Mouse (Mus musculus): Measurements from ENCODE around the gene Peg10. TPM values are rescaled to one million over a fixed set of nuclear protein-coding genes. Genes with fewer than 3 reads are reported as not detected.

Peg10 gene
- polyA plus RNA-seq, 1 experiment from 2014 or later = 7.9 TPM

DNA sequence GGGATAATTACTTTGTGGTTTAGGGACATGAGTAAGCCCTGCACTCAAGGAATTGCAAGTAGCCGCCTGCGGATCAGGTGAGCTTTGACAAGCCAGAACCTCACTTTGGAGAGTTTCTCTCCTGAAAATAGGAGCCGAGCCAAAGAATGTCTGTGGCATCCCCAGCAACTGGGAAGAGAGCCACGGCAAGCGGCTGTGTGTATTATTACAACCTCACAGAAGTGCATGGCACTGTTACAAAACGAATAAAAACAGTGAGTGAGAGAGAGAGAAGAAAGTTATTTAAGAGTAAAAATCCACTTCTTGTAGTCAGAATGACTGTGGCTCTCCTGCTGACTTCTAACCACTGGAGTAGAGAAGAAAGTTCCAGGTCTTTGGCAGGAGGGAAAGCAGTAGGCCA lies 6.6 kb upstream of the Peg10 start:
- Histone ChIP-seq H3K4me3 (ENCODE audit: low read length) (no peak overlapping the region), H3K27ac (ENCODE audit: low read depth, low read length) (no peak overlapping the region), H3K9ac (ENCODE audit: low read depth, low read length) (no peak overlapping the region), H3K4me1 (ENCODE audit: control insufficient read depth, insufficient read depth, low read length) (peaks cover 6% of the 10 kb centered on the region; the same call in 1 of the 2 replicates), H3K4me2 (replicated peaks; ENCODE audit: low read depth, low read length) (no peak overlapping the region), H3K27me3 (ENCODE audit: control insufficient read depth, insufficient read depth, low read length) (peaks cover 3% of the 10 kb centered on the region; the same call in 1 of the 2 replicates), H3K9me3 (ENCODE audit: control insufficient read depth, low read length) (no peaks in the 10 kb centered on the region), H3K36me3 (ENCODE audit: control insufficient read depth, insufficient read depth, low read length) (no peaks in the 10 kb centered on the region)
- 46% methylated on average over 6 of the region's 6 CpGs for WGBS
- ATAC-seq (ENCODE audit: low FRiP score, low TSS enrichment) = no peak

DNA sequence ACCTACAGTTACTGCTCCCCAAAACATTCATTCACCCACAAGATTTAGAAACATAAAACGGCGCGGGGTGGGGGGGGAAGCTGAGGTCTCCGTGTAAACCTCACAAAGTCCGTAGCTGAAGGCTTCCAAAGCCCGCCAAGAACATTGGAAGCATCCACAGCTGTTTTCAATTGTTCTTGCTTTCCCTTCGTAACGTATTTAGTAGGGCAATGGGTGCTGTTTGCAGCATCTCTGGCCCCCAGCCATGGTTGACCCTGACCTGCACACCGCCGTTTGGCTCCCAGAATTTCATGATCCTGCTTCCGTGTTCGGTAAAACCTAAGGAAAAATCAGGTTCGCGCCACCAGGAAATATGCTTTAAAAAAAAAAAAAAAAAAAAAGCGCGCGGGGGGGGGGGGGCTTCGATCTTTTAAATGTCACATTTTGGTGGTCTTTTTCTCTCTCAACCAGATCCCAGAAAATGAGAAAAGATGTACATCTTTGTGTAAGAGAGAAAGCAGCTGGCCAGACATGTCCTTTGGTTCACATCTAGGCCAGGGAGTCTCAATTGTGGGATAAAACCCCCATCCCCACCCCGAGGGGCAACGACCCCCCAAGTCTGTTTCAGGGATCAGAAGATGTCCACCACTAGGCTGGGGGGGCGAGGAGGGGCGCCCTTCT lies 940 bp upstream of the Peg10 start:
- 52% methylated on average over 22 of the region's 22 CpGs for WGBS
- H3K4me3 ChIP-seq (ENCODE audit: low read length) = peak overlapping the region; percentile 44
- no peaks in the 10 kb centered on the region; the same call in 1 of the 2 replicates for H3K4me1 ChIP-seq (ENCODE audit: control insufficient read depth, insufficient read depth, low read length)
- H3K27ac ChIP-seq (ENCODE audit: low read depth, low read length) = peak overlapping the region; percentile 65; the same call in 1 of the 2 replicates
- H3K27me3 ChIP-seq (ENCODE audit: control insufficient read depth, insufficient read depth, low read length) = no peaks in the 10 kb centered on the region
- H3K36me3 ChIP-seq (ENCODE audit: control insufficient read depth, insufficient read depth, low read length) = no peaks in the 10 kb centered on the region
- peak overlapping the region; percentile 52 for H3K9ac ChIP-seq (ENCODE audit: low read depth, low read length)
- no peak for ATAC-seq (ENCODE audit: low FRiP score, low TSS enrichment)
- peaks cover 18% of the 10 kb centered on the region for H3K9me3 ChIP-seq (ENCODE audit: control insufficient read depth, low read length)
- H3K4me2 ChIP-seq (replicated peaks; ENCODE audit: low read depth, low read length) = peak overlapping the region; percentile 52

DNA sequence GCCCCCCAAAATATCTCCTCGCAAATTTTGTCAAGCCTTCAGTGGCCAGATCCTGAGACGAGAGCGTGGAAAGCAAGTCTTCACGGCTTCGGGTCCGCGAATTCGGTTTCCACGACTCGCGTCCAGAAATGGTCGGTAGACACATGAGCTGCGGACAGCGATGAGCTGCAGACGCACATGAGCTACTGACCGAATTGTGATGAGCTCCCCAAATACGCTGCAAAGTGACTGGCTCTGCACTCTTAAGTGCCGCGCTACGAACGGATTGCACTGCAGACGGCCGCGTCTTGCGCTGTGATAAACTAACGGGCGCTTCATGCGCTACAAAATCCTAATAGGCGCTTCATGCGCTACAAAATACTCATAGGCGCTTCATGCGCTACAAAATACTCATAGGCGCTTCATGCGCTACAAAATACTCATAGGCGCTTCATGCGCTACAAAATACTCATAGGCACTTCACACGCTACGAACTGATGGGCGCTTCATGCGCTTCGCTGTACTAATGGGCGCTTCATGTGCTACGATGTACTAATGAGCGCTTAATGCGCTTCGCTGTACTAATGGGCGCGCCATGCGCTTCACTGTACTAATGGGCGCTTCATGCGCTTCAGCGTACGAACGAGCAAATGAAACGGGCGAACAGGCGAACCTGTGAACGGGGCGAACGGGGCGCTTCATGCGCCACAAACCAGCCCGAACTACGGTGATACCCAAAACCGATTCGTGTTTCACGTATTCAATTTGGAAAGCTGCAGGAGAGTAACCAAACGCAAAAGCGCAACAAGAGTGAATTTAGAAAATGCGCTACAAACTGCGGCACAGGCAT lies 785 bp downstream of the Peg10 start:
- H3K36me3 ChIP-seq (ENCODE audit: control insufficient read depth, insufficient read depth, low read length) = no peaks in the 10 kb centered on the region
- WGBS = 54% methylated on average over 71 of the region's 71 CpGs
- peaks cover 18% of the 10 kb centered on the region for H3K9me3 ChIP-seq (ENCODE audit: control insufficient read depth, low read length)
- no peaks in the 10 kb centered on the region for H3K27me3 ChIP-seq (ENCODE audit: control insufficient read depth, insufficient read depth, low read length)
- H3K9ac ChIP-seq (ENCODE audit: low read depth, low read length) = peak overlapping the region; percentile 42; the same call in 1 of the 2 replicates
- peak overlapping the region; percentile 52 for H3K4me2 ChIP-seq (replicated peaks; ENCODE audit: low read depth, low read length)
- peak overlapping the region; percentile 44 for H3K4me3 ChIP-seq (ENCODE audit: low read length)
- H3K27ac ChIP-seq (ENCODE audit: low read depth, low read length) = peak overlapping the region; percentile 8; the same call in 1 of the 2 replicates
- ATAC-seq (ENCODE audit: low FRiP score, low TSS enrichment) = peak; percentile 26; the same call in 1 of the 2 replicates
- no peaks in the 10 kb centered on the region for H3K4me1 ChIP-seq (ENCODE audit: control insufficient read depth, insufficient read depth, low read length)

DNA sequence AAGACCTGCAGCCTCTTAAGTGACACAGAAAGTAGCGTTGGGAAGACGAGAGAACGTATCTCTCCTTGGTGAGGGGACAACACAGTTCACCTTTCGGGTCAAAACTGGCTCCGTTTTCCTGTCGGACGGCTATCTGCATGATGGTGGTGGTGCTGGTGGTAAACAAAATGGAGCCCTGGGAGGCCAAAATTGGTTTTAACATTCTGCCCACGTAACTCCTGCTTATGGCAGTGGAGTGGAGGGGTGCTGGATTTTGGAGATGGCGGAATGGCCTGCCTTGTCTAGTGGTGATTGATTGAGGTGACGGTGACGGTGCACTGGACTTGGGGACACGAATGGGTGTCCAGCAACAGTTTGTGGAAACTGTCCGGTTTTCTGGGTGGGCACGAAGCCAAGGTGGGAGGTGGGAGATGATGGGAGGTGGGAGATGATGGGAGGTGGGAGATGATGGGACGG lies 1.4 kb downstream of the Peg10 start:
- no peak overlapping the region for H3K9ac ChIP-seq (ENCODE audit: low read depth, low read length)
- H3K27ac ChIP-seq (ENCODE audit: low read depth, low read length) = no peak overlapping the region
- H3K27me3 ChIP-seq (ENCODE audit: control insufficient read depth, insufficient read depth, low read length) = no peaks in the 10 kb centered on the region
- peak overlapping the region; percentile 44 for H3K4me3 ChIP-seq (ENCODE audit: low read length)
- peak; percentile 22; the same call in 1 of the 2 replicates for ATAC-seq (ENCODE audit: low FRiP score, low TSS enrichment)
- H3K36me3 ChIP-seq (ENCODE audit: control insufficient read depth, insufficient read depth, low read length) = no peaks in the 10 kb centered on the region
- peaks cover 18% of the 10 kb centered on the region for H3K9me3 ChIP-seq (ENCODE audit: control insufficient read depth, low read length)
- H3K4me1 ChIP-seq (ENCODE audit: control insufficient read depth, insufficient read depth, low read length) = no peaks in the 10 kb centered on the region
- 50% methylated on average over 15 of the region's 15 CpGs for WGBS
- peak overlapping the region; percentile 52 for H3K4me2 ChIP-seq (replicated peaks; ENCODE audit: low read depth, low read length)

DNA sequence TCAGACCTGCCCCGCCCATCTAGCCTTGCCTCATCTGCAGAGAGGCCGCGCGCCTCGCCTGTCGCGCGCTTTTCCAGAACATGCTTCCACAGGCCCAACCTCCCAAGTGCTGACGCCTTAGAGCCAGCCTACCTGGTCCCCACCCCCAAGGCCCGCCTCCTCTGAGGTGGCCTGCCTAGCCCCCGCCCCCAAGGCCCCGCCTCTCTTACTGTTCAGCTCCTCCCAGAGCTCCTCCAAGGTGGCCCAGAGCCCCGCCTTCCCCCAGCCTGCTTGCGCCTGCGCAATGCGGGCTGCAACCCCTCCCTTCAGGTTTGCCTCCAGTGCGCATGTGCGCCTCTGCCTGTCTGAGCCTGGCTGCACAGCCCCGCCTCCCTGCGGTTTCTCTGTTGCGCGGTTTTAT lies 2.0 kb downstream of the Peg10 start:
- Histone ChIP-seq H3K9me3 (ENCODE audit: control insufficient read depth, low read length) (peaks cover 18% of the 10 kb centered on the region), H3K36me3 (ENCODE audit: control insufficient read depth, insufficient read depth, low read length) (no peaks in the 10 kb centered on the region), H3K4me1 (ENCODE audit: control insufficient read depth, insufficient read depth, low read length) (no peaks in the 10 kb centered on the region), H3K27me3 (ENCODE audit: control insufficient read depth, insufficient read depth, low read length) (no peaks in the 10 kb centered on the region), H3K9ac (ENCODE audit: low read depth, low read length) (no peak overlapping the region), H3K27ac (ENCODE audit: low read depth, low read length) (no peak overlapping the region), H3K4me2 (replicated peaks; ENCODE audit: low read depth, low read length) (peak overlapping the region; percentile 52), H3K4me3 (ENCODE audit: low read length) (peak overlapping the region; percentile 44)
- peak; percentile 96 for ATAC-seq (ENCODE audit: low FRiP score, low TSS enrichment)
- WGBS = 47% methylated on average over 22 of the region's 22 CpGs

DNA sequence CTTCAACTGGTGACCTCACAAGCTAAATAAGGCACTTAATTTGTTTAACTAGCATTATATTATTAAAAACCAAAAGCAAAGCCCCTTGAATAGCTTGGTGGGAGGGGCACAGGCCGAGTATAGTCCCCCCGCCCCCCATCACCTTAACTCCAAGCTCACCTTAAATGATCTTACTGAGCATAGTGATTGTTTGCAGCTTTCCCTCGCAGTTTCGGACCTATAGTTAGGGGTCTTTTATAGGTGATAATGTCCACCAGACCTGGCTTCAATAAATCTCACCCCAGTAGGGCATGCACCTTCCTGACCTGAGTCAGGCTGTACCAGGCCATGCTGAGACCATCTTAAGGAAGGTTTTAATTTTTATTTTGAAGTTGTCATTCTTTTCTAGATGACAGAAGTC lies 4.2 kb downstream of the Peg10 start:
- Histone ChIP-seq H3K36me3 (ENCODE audit: control insufficient read depth, insufficient read depth, low read length) (no peaks in the 10 kb centered on the region), H3K27me3 (ENCODE audit: control insufficient read depth, insufficient read depth, low read length) (no peaks in the 10 kb centered on the region), H3K4me1 (ENCODE audit: control insufficient read depth, insufficient read depth, low read length) (no peaks in the 10 kb centered on the region), H3K4me2 (replicated peaks; ENCODE audit: low read depth, low read length) (no peak overlapping the region), H3K4me3 (ENCODE audit: low read length) (no peak overlapping the region), H3K27ac (ENCODE audit: low read depth, low read length) (no peak overlapping the region), H3K9ac (ENCODE audit: low read depth, low read length) (no peak overlapping the region), H3K9me3 (ENCODE audit: control insufficient read depth, low read length) (peaks cover 30% of the 10 kb centered on the region)
- 78% methylated on average over 4 of the region's 4 CpGs for WGBS
- no peak for ATAC-seq (ENCODE audit: low FRiP score, low TSS enrichment)

DNA sequence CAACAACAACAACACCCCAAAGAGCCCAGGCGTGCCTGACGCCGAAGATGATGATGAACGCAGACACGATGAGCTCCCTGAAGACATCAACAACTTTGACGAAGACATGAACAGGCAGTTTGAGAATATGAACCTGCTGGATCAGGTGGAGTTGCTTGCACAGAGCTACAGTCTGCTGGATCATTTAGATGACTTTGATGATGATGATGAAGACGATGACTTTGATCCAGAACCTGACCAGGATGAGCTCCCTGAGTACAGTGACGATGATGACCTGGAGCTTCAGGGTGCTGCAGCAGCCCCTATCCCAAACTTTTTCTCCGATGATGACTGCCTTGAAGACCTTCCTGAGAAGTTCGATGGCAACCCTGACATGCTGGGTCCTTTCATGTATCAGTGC lies 7.2 kb downstream of the Peg10 start:
- 95% methylated on average over 10 of the region's 10 CpGs for WGBS
- H3K27me3 ChIP-seq (ENCODE audit: control insufficient read depth, insufficient read depth, low read length) = no peaks in the 10 kb centered on the region
- no peak overlapping the region for H3K9ac ChIP-seq (ENCODE audit: low read depth, low read length)
- H3K9me3 ChIP-seq (ENCODE audit: control insufficient read depth, low read length) = peaks cover 12% of the 10 kb centered on the region
- no peak overlapping the region for H3K4me3 ChIP-seq (ENCODE audit: low read length)
- H3K36me3 ChIP-seq (ENCODE audit: control insufficient read depth, insufficient read depth, low read length) = no peaks in the 10 kb centered on the region
- H3K4me2 ChIP-seq (replicated peaks; ENCODE audit: low read depth, low read length) = no peak overlapping the region
- no peak for ATAC-seq (ENCODE audit: low FRiP score, low TSS enrichment)
- no peaks in the 10 kb centered on the region for H3K4me1 ChIP-seq (ENCODE audit: control insufficient read depth, insufficient read depth, low read length)
- no peak overlapping the region for H3K27ac ChIP-seq (ENCODE audit: low read depth, low read length)

DNA sequence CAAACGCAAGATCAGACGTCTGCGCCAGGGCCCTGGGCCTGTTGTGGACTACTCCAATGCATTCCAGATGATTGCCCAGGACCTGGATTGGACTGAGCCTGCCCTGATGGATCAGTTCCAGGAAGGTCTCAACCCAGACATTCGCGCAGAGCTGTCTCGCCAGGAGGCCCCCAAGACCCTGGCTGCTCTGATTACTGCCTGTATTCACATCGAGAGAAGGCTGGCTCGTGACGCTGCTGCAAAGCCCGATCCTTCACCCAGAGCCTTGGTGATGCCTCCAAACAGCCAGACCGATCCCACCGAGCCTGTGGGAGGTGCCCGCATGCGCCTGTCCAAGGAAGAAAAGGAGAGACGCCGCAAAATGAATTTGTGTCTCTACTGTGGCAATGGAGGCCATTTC lies 7.8 kb downstream of the Peg10 start:
- no peak for ATAC-seq (ENCODE audit: low FRiP score, low TSS enrichment)
- no peak overlapping the region for H3K9ac ChIP-seq (ENCODE audit: low read depth, low read length)
- no peak overlapping the region for H3K4me2 ChIP-seq (replicated peaks; ENCODE audit: low read depth, low read length)
- WGBS = 96% methylated on average over 16 of the region's 16 CpGs
- H3K4me1 ChIP-seq (ENCODE audit: control insufficient read depth, insufficient read depth, low read length) = no peaks in the 10 kb centered on the region
- peaks cover 12% of the 10 kb centered on the region for H3K9me3 ChIP-seq (ENCODE audit: control insufficient read depth, low read length)
- H3K4me3 ChIP-seq (ENCODE audit: low read length) = no peak overlapping the region
- no peak overlapping the region for H3K27ac ChIP-seq (ENCODE audit: low read depth, low read length)
- no peaks in the 10 kb centered on the region for H3K36me3 ChIP-seq (ENCODE audit: control insufficient read depth, insufficient read depth, low read length)
- no peaks in the 10 kb centered on the region for H3K27me3 ChIP-seq (ENCODE audit: control insufficient read depth, insufficient read depth, low read length)
